Mouse (Mus musculus) E14TG2a.4 (cell line): Measurements from ENCODE around the gene Slc9a8.

Source experiments
- CTCF ChIP-seq: conservative IDR thresholded peaks from 2 replicates; pipeline ENCODE4 v1.5.1; 2014; ENCODE audit warnings: low read length
- NANOG ChIP-seq: IDR thresholded peaks from 2 replicates; pipeline ENCODE4 v1.6.1; 2014; ENCODE audit warnings: borderline replicate concordance, low read length, mixed read lengths

- no peak for TF ChIP-seq CTCF
- TF ChIP-seq NANOG: no peak
These were observed 63.4 kb downstream of the Slc9a8 start for GRCm38 (mm10) chr2:167484932-167485331.
